Mouse (Mus musculus) cerebellum, adult 2 months (tissue): Measurements from ENCODE around the gene Dlg1.

Experiments used
- CTCF ChIP-seq: fragments of 200-500 bp; IDR thresholded peaks from 2 replicates; pipeline ENCODE4 v1.5.1; 2011; ENCODE audit warnings: low read depth, mild to moderate bottlenecking, control low read depth, low read length, moderate library complexity, borderline replicate concordance; ENCODE audit not compliant: insufficient read depth
- POLR2A ChIP-seq: fragments of 200-500 bp; IDR thresholded peaks from 2 replicates; pipeline ENCODE4 v1.6.1; 2011; ENCODE audit warnings: low read length, control low read depth, borderline replicate concordance; ENCODE audit not compliant: insufficient read depth

GRCm38 (mm10) chr16:31697341-31697740 is 34.1 kb downstream of the Dlg1 start:
- no peak for TF ChIP-seq POLR2A
- no peak for TF ChIP-seq CTCF
